Mouse (Mus musculus): ENCODE measurements around the gene Rgs10.

Rgs10 gene

DNA sequence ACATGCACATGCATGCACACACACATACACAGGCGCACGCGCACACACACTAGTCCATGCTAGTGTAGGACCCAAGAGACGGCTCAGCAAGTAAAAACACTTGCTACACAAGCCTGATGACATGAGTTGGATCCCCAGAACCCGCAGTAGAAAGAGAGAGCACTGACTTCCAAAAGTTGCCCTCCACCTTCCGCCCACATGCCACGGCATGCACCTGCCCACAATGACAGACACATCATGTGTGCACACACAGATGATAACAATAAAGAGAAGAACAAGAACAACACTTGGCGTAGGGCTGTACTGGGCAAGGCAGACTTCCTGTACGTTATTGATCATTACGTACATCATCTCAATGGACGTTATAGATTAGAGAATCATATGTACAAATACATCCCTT, 44.4 kb downstream of the Rgs10 start:
- no peak for DNase-seq (ENCODE audit: low spot score in 2 of 2)

DNA sequence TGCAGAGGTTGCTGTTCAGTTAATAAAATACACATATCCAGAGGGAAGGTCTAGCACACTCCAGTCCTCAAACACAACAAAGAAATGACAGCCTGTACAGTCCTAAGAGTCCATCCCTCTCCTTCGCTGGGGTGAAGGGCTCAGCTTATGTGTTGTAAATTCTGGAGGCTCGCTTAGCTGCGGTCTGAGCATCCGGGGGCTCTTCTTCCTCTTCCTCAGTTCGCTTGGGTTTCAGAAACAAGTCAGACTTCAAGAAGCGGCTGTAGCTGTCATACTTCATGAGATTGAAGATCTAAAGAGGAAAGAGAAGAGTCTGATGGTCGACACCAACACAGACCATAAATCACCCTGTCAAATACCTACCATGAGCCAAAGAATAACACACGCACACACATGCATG, 44.8 kb downstream of the Rgs10 start:
- no peak for DNase-seq (ENCODE audit: low spot score in 2 of 2)

DNA sequence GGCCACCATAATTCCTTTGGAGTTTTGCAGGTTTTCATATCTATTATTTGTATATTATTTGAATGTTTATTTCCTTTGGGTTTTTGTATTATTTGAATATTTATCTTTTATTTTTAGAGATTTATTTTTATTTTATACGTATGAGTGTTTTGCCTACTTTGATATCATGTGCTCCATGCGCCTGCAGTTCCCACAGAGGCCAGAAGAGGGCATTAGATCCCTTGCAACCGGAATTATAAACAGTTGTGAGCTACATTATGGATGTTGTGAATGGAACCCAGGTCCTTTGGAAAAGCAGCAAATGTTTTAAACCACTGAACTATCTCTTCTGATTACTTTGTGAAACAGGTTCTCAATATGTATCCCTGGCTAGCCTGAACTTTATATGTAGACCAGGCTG, 46.2 kb downstream of the Rgs10 start:
- DNase-seq (ENCODE audit: low spot score in 2 of 2), result no peak

DNA sequence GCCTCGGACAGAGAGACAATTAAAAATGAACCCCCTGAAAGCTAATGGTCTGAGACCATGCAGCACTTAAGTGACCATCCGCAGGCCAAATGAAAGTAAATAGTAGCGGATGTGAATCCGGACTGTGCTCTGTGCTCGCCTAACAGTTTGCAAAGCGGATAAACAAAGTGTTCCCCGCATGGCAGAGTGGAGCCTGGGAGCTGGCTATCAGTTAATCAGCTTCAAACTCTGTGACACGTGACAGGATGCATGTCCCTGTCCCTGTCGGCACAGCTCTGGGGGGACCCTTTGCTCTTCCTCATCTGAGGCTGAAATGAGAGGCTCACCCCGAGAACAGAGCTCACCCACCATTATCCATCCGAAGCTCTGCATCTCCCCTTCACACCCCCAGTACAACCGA, 49.2 kb downstream of the Rgs10 start:
- no peak for DNase-seq (ENCODE audit: low spot score in 2 of 2)

DNA sequence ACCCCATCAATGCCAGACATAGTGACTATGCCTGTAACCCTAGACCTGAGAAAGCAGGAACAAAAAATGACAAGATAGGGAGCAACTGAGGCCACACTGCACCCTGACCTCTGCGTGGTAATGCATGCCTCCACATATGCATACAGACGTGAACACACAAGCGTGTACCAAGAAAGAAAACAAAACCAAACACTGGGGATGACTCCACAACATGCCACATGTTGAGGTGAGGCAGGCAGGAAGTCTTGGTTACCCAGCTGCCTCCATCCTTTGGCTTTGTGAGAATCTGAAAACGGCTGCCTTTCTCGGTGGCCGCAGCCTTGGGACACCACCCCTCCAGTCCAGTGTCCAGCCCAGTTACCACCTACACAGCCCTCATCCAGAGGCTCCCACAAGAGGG, 49.7 kb downstream of the Rgs10 start:
- DNase-seq (ENCODE audit: low spot score in 2 of 2), result no peak

DNA sequence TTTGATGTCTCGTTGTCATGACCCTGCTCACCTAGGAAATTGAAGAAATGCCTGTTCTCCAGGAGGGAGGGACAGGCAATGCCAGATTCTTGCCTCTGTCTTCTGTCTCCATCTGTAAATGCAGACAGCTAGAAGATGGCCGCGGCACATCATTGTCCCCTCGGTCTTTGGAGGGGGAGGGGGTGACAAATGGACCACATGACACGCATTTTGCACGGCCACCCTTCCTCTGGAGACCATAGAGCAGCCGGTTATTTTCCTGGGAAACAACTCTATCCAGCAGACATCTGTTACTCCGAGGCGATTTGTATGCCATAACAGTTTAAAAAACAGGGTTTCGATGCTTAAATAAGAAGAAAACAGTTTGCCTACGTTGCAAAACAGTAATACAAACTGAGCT, 51.9 kb downstream of the Rgs10 start:
- DNase-seq (ENCODE audit: low spot score in 2 of 2), result no peak

DNA sequence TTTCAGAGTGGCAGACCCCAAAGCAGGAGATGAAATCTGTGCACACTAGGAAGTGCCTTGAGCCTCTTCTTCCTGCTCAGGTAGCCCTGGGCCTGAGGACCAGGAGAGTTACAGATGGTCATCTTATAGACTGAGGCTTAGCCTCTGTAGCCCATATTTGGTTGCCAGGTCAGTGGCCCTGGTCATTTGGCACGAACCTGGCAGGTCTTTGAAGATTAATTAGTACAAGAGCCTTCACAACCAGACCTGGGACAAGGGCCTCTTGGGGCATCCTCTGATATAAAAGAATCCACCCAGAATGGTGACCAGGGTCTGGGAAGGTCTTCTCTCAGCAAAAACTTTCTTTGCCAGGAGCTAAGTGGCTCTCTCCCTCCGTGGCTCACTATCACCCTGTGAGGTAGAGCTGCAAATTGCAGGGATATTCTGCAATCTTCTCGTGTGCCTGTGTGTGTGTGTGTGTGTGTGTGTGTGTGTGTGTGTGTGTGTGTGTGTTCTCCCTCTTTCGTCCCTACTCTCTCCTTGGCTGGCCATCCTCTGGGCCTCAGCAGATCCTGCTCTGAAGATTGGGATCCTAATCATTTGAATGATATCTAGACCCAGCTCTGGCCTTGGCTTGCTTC, 53.4 kb downstream of the Rgs10 start:
- DNase-seq (ENCODE audit: low spot score in 2 of 2), result no peak

DNA sequence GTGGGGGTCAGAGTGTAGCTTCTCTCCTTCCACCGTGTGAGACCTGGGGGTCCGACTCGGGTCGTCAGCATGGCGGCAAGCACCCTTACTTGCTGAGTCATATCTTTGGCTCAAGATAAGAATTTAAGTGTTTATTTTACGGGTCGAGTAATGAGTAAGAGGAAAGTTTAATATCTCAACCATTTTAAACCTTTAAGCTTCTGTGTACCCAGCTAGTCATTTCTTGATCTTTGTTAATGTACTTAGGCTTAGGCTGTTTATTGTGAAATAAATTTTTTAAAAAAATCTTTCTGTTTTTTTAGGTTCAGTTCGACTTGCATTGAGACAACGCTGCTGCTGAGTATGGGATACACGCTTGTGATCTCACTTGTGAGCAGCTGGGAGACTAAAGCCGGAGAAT, 54.0 kb downstream of the Rgs10 start:
- no peak for DNase-seq (ENCODE audit: low spot score in 2 of 2)

DNA sequence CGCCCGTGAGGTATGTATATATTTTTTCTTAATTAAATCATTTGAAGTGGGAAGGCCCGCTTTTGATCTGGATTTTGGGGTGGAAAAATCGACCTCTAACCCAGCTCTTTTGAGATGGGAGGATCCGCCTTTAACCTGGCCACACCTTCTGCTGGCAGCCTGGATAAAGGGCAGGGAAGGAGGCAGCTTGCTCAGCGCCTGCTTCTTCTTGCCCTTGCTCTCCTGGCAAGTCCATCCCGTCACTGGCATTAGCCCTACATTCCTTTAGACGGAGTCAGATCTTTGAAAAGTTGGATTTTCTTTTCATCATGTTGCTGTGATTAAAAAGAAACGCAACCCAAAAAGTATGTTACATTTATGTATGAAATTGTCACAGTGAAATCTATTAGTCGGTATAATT, 54.8 kb downstream of the Rgs10 start:
- no peak for DNase-seq (ENCODE audit: low spot score in 2 of 2)

DNA sequence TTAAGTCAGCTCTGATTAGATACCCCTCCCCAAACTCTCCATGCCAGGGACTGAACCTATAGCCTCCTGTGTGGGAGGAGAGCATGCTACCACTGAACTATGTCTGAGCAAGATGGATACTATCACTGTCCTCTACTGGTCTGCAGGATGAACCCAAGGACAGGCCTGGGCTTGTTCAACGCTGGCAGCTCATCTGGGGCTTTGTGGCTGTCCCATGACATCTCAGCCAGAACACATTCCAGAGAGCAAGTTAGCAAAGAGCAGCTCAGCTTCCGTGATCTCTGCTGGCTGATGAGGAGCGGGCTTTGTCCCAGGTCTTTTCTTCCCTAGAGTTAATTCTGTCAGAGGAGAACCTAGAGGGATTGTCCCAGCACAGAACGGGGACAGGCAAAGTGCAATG, 55.6 kb downstream of the Rgs10 start:
- no peak for DNase-seq (ENCODE audit: low spot score in 2 of 2)

DNA sequence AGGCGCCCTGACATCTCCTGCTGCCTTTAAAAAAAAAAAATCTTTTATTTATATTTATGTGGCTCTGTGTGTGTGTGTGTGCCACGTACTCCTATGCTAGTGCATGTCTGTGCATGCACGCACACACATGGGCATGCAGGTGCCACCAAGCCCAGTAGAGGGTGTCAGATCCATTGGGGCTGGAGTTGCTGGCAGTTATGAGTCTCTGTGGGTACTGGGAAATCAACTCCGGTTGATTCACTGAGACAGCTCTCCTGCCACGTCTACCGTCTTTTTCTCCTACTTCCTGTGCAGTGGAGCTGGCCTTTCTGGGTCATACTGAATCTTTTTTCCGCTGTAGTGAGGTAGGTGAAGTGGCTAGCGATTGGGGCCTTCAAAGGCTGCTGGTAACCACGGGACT, 58.8 kb downstream of the Rgs10 start:
- no peak for DNase-seq (ENCODE audit: low spot score in 2 of 2)

DNA sequence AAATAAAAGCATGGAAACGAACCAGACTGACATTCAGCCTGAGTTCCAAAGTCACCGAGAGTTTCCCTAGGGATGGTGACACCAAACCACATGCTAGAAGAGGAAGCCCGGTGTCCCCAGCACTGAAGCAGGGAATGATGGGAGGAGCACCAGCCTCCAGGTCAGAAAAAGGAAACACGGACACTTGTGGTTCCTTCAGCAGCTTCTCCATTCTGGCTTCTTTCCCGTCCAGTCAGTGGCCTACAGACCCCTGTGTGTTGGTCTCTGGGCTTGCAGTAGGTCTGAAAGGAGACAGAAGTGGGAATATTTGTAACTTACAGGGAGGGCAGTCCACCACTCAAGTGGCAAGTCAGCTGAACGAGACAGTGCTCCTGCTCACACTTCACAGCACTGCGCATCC, 59.4 kb downstream of the Rgs10 start:
- no peak for DNase-seq (ENCODE audit: low spot score in 2 of 2)

DNA sequence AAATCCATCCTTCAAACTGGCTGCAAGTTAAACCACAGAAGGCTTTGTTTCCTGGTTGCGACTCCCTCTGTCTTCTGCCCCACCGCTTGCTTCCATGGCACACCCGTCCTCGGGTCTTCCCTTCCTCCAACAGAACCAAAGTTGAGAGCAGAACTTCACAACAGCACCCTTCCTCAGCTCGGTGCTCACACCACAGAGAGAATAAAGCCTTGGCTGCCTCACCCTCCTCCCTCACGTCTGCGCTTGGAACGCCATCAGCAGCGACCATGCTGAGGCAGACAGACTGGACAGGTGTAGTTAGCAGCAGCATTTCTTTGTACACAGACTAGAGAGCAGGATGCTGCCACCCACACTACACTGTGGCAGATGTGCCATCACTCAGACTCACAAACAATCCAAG, 59.8 kb downstream of the Rgs10 start:
- DNase-seq (ENCODE audit: low spot score in 2 of 2), result no peak

DNA sequence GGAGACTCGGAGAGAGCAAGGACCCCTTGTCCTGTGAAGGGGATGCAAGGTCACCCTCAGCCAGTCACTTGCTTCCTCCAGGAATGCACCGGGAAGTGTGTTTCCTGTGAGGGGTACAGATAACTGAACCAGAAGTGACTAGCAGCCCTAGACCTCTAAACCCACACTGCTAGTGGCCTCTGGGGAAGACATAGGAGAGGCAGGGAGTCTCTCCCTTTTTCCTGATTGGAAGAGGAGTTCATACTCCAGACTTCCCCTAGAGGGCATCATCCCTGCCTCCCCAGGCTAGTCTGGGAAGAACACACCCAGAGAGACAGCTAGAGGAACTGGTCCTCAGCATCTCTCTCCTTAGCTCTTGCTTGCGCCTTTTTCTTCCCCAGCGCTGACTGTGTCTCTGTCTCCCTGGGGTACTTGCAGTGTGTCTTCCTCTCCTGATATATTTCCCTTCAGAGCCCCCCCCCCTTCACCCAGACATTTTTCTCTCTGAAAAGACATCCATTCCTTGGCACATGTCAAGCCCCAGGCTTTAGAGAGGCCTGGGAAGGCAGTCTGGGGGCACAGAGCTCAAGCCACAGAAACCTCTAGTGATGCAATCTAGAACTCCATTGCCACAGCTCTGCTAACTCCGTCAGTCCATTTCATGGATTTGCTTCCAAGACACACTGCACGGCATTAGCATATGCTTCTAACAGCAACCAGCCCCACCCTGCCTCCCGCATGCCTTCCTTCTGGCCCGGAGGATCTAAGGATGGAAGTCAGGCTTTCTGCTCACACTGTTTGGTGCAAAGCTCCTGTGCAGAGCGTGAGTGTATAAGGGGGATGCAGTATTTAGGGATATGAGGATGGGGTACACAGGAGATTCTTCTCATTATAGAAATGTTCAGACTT, 61.4 kb downstream of the Rgs10 start:
- peak in 1 of 2 experiments; percentile 24 for DNase-seq (ENCODE audit: low spot score in 2 of 2)

DNA sequence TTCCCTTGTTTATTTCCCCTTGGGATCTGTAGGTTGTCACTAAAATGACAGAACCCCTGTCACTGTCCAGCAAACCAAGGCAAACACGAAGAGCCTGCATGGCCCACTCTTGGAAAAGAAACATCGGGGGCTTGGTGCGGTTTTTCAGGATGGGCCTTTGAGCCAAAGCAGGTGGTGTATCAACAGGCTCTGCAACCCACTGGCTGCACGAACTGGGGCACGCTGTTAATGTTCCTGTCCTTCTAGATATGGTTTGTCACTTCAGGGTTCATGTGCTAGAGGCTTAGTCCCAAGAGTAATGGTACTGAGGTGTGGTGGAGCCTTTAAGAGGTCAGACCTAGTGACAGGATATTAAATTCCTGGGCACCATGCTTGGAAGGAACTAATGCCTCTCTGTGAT, 63.1 kb downstream of the Rgs10 start:
- no peak for DNase-seq (ENCODE audit: low spot score in 2 of 2)

DNA sequence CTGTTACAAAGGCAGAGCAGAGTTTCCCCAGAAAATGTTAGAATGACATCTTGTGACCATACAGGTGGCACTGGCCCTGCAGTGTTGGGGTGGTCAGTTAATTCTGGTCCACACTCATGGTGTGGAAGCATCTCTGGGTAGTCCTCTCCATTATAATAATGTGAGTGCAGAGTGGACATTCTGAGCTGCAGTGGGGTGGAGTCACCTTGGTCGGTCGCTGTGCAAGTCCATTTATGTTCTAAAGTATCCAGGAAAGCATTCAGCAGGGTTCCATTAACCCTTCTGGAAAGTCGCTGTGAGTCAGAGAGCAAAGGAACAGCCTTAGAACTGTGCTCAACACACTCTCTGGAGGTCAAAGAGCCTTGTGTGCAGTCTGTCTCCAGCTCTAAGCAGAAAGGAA, 65.8 kb downstream of the Rgs10 start:
- DNase-seq (ENCODE audit: low spot score in 2 of 2), result no peak

DNA sequence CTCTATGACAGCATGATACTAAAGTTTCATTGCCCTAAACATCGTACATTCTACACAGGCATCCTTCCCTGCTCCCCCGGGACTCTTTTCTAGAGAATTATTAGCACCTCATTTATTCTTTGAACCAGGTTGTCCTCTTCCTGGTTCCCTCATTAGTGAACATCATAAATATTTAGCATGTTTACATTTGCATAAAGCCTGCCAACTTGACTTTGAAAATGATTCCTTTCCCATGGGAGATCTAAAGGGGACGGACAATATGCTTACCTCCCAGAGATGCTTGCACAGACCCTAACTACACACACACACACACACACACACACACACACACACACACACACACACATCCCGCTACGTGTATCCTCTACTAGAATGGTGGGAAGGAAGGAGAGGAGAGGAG, 67.4 kb downstream of the Rgs10 start:
- DNase-seq (ENCODE audit: low spot score in 2 of 2), result no peak

DNA sequence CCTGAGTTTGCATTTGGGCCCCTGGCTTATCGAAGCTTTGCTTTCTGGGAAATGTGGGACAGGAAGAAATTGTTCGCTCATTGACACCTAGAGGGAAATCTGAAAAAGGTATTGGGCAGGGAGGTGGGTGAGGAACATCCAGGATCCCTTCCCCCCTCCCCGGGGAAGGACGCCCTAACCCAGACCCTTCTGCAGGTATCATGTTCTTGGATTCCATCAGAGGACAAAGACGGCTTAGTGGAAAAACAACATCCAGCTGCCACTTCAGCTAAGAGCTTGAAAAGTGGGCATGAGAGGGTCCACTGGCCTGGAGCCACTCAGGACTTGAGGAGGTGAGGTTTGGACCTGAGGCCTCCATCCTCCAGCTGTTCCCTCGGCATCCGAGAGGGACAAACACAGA, 68.2 kb downstream of the Rgs10 start:
- no peak for DNase-seq (ENCODE audit: low spot score in 2 of 2)

DNA sequence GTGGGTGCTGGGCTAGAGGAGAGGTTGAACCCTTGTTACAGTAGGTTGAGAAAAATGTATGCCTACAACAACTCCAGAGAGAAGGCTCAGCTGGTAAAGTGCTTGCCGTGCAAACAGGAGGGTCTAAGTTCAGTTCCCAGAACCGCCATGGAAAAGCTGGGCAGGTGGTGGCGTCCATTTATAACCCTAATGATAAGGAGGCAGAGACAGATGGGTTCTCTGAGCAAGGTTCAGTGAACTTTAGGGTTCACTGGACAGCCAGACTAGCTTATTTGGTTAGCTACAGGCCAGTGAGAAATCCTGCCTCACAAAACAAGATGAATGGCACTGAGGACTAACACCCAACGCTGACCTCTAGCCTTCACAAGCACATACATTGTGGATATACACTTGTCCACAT, 68.8 kb downstream of the Rgs10 start:
- no peak for DNase-seq (ENCODE audit: low spot score in 2 of 2)

DNA sequence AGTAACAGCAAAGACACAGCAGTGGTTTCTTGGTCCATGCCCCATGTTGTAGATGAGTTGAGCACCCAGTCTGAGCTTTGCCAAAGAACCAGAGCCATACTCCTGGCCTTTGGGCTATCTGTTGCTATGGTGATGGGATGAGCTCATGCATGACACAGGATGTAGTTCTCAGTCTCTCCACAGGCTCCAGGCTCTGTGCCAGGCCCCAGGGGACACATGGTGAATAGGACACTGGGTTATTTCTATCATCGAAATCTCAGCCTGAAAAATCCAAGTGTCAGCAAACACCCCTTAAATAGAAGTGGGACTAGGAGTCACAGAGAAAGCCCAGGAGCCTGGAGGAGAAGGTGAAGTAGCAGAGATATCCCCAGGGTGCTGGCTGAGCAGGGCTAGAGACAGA, 70.0 kb downstream of the Rgs10 start:
- no peak for DNase-seq (ENCODE audit: low spot score in 2 of 2)

DNA sequence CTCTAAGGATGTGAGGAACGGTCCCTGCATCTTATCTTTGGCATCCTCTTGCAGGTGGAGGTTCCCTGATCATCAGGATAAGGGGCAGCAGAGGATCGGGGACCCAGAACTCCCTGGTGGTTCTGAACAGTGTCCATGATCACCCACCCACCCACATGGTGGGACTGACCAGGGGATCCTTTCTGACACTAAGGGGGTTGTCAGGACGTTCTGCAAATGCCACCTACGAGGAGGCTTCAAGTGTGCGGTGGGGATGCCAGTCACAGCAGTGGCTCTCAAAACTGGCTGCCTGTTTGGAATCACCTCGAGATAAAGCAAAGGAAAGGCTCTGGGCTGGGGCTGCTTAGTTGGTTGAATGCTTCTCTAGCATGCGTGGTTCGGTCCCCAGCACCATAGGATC, 71.6 kb downstream of the Rgs10 start:
- DNase-seq (ENCODE audit: low spot score in 2 of 2), result no peak

DNA sequence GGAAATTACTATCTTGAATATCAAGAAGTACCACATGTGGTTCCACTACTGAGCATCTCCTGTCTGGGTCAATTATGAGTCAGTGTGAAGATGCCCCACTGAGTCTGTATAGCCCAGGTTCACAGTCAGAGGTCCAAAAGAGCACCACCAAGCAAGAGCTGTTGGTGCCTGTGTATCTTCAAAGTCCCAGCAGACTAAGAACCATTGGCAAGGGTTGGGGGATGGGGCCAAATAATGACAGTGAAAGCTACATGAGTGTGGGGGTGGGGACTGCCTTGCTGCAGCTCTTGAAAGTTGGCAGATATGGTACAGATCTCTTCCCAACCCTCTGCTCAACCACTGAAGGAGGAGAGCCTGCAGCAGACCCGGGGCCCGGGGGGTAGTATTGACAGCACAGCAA, 72.0 kb downstream of the Rgs10 start:
- no peak for DNase-seq (ENCODE audit: low spot score in 2 of 2)

DNA sequence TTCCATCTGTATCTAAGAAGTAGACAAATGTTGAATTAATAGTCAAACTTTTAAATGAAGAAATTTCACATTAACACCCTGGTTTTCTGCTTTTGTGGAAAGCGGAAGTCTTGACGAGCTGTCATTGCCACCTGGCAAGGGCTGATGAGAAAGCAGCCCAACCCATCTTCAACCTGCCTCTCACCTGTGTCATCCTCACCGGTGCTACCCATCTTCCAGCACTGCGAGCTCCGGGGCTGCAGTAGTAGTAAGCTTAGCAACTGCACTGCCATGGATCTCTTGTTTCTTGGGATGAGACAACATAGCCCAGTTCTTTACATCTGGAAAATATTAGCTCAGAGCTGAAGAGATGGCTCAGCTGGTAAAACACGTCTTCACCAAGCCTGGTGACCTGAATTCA, 72.9 kb downstream of the Rgs10 start:
- no peak for DNase-seq (ENCODE audit: low spot score in 2 of 2)

Data from frontal cortex, postnatal 36 days (tissue).